20 mouse cellular contexts compared by ENCODE assay signal in the genomic region with DNA sequence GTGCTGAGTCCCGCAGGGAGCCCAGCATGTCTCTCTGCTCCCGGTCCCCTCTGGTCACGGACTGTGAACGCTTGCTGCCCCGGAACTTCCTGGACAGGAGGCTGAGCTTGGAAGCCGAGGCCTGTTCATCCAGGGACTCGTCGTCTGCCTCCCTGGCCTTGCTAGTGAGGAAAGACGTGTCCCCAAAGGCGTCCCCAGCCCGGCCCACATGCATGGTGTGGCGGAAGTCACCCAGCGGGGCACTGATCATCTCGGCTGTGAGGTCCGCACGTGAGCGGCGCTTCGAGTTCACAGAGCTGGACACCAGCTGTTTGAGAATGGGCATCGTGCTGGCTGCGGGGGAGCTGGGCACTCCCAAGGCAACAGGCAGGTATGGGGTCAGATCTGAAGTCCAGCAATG. TPM values are rescaled to one million over a fixed set of nuclear protein-coding genes. Genes with fewer than 3 reads are reported as not detected.
DNase-seq lines count a peak whose midpoint lies in the region; ATAC-seq and TF ChIP-seq lines count a peak whose summit lies in the region.
"Had no signal": no experiment of that assay in that cellular context is flagged by ENCODE, and none has a peak within 500 bp of the region (broad histone marks: within the 10 kb centered on the region; RNA-seq: fewer than 3 reads in every experiment).

No protein-coding gene starts in this region.

- peak overlapping the region; percentile 49; the same call in 1 of the 2 replicates for H3K27ac ChIP-seq in forebrain, embryonic 10.5 days
- no peak overlapping the region for H3K27ac ChIP-seq in forebrain, embryonic 12.5 days
- peak overlapping the region; percentile 84 for H3K27ac ChIP-seq in kidney, embryonic 15.5 days
- no peak overlapping the region for H3K27ac ChIP-seq in thymus, adult 2 months (ENCODE audit: control insufficient read depth, insufficient read depth, low read length)
- H3K27ac ChIP-seq: heart, embryonic 13.5 days; macrophage; midbrain, embryonic 12.5 days had no signal

- TF ChIP-seq CTCF in thymus, adult 2 months (IDR thresholded peaks at IDR 0.05; ENCODE audit: borderline replicate concordance, control insufficient read depth, extremely low read depth, insufficient read depth, low read length, poor library complexity): no peak

- no peaks in the 10 kb centered on the region for H3K79me2 ChIP-seq in myocyte (ENCODE audit: control insufficient read depth, insufficient read depth)

- no peak for TF ChIP-seq POLR2A in myocyte (IDR thresholded peaks at IDR 0.05; ENCODE audit: insufficient read length, low read depth)
- TF ChIP-seq POLR2A in thymus, adult 2 months (IDR thresholded peaks at IDR 0.05; ENCODE audit: control insufficient read depth, extremely low read depth, insufficient read depth, low read length, poor library complexity): no peak

- DNase-seq in forebrain, embryonic 10.5 days (ENCODE audit: extremely low spot score, low spot score): no peak
- DNase-seq in kidney, adult 11 months: no peak
- peak; percentile 26 for DNase-seq in Muller cell, postnatal 12 days (ENCODE audit: inconsistent ontology term)
- DNase-seq in right cerebral cortex, postnatal 14 days: no peak
- DNase-seq in thymus, adult 2 months: no peak
- DNase-seq: cerebellum, adult 18-20 months; gastrocnemius, postnatal 36 days; heart, postnatal 4 days; layer of hippocampus, adult 9-11 months; liver; lung, embryonic 14.5 days; thymus, postnatal 4 days had no signal

- no peak overlapping the region for H3K4me2 ChIP-seq in forebrain, embryonic 12.5 days
- no peak overlapping the region for H3K4me2 ChIP-seq in kidney, embryonic 15.5 days
- peak overlapping the region; percentile 51 for H3K4me2 ChIP-seq in myocyte (ENCODE audit: low read depth)
- H3K4me2 ChIP-seq: heart, embryonic 13.5 days; lung, embryonic 14.5 days; midbrain, embryonic 12.5 days had no signal

- H3K4me1 ChIP-seq in forebrain, embryonic 10.5 days: peaks cover 87% of the 10 kb centered on the region
- H3K4me1 ChIP-seq in forebrain, embryonic 12.5 days: peaks cover 24% of the 10 kb centered on the region
- peaks cover 92% of the 10 kb centered on the region for H3K4me1 ChIP-seq in kidney, embryonic 15.5 days
- peaks cover 8% of the 10 kb centered on the region; the same call in 1 of the 2 replicates for H3K4me1 ChIP-seq in thymus, adult 2 months (replicated peaks; ENCODE audit: control insufficient read depth, insufficient read depth, low read length)

- H3K36me3 ChIP-seq in forebrain, embryonic 10.5 days (replicated peaks): peaks cover 96% of the 10 kb centered on the region
- H3K36me3 ChIP-seq in forebrain, embryonic 12.5 days (replicated peaks): peaks cover 53% of the 10 kb centered on the region
- peaks cover 48% of the 10 kb centered on the region for H3K36me3 ChIP-seq in kidney, embryonic 15.5 days
- H3K36me3 ChIP-seq in myocyte (ENCODE audit: control insufficient read depth, insufficient read depth): no peaks in the 10 kb centered on the region
- H3K36me3 ChIP-seq in thymus, adult 2 months (ENCODE audit: control insufficient read depth, insufficient read depth, low read length): peaks cover 5% of the 10 kb centered on the region; the same call in 1 of the 2 replicates

- H3K9me3 ChIP-seq in forebrain, embryonic 10.5 days: no peaks in the 10 kb centered on the region
- H3K9me3 ChIP-seq in forebrain, embryonic 12.5 days: no peaks in the 10 kb centered on the region
- H3K9me3 ChIP-seq in kidney, embryonic 15.5 days (replicated peaks): no peaks in the 10 kb centered on the region
- H3K9me3 ChIP-seq: heart, embryonic 13.5 days; midbrain, embryonic 12.5 days had no signal

- H3ac ChIP-seq in myocyte (ENCODE audit: control insufficient read depth, insufficient read length): no peak overlapping the region

- H3K4me3 ChIP-seq in forebrain, embryonic 10.5 days: no peak overlapping the region
- no peak overlapping the region for H3K4me3 ChIP-seq in forebrain, embryonic 12.5 days (replicated peaks)
- no peak overlapping the region for H3K4me3 ChIP-seq in kidney, embryonic 15.5 days (replicated peaks)
- no peak overlapping the region for H3K4me3 ChIP-seq in myocyte
- no peak overlapping the region for H3K4me3 ChIP-seq in thymus, adult 2 months (ENCODE audit: control insufficient read depth, insufficient read depth, low read length)
- H3K4me3 ChIP-seq: heart, embryonic 13.5 days; midbrain, embryonic 12.5 days had no signal

- WGBS in forebrain, embryonic 10.5 days: 88% methylated on average over 21 of the region's 21 CpGs
- 89% methylated on average over 21 of the region's 21 CpGs for WGBS in forebrain, embryonic 12.5 days
- 60% methylated on average over 21 of the region's 21 CpGs for WGBS in kidney, embryonic 15.5 days
- 96% methylated on average over 21 of the region's 21 CpGs for WGBS in thymus, adult 2 months

- no peaks in the 10 kb centered on the region for H3K27me3 ChIP-seq in forebrain, embryonic 10.5 days (ENCODE audit: poor library complexity, severe bottlenecking)
- H3K27me3 ChIP-seq in forebrain, embryonic 12.5 days: no peaks in the 10 kb centered on the region
- no peaks in the 10 kb centered on the region for H3K27me3 ChIP-seq in kidney, embryonic 15.5 days
- H3K27me3 ChIP-seq in myocyte (ENCODE audit: control insufficient read depth, insufficient read depth, insufficient read length): no peaks in the 10 kb centered on the region
- H3K27me3 ChIP-seq in thymus, adult 2 months (ENCODE audit: control insufficient read depth, insufficient read depth, low read length): no peaks in the 10 kb centered on the region
- H3K27me3 ChIP-seq: CH12.LX; heart, embryonic 13.5 days; midbrain, embryonic 12.5 days had no signal

- ATAC-seq in forebrain, embryonic 12.5 days (ENCODE audit: low FRiP score): no peak
- ATAC-seq in kidney, embryonic 15.5 days (replicated peaks; ENCODE audit: low FRiP score): no peak

- no peak overlapping the region for H3K9ac ChIP-seq in forebrain, embryonic 12.5 days
- no peak overlapping the region for H3K9ac ChIP-seq in kidney, embryonic 15.5 days
- H3K9ac ChIP-seq: heart, embryonic 13.5 days; lung, embryonic 14.5 days; midbrain, embryonic 12.5 days had no signal

TF ChIP-seq in myocyte, 11 proteins besides CTCF, POLR2A, EP300 and RAD21:
- TF ChIP-seq REST (IDR thresholded peaks at IDR 0.05; ENCODE audit: insufficient read depth, insufficient read length): no peak
- TF ChIP-seq TCF3 (IDR thresholded peaks at IDR 0.05; ENCODE audit: insufficient read length, low read depth): no peak
- TF ChIP-seq MAX (IDR thresholded peaks at IDR 0.05; ENCODE audit: low read depth): no peak
- no peak for TF ChIP-seq MYOG (IDR thresholded peaks at IDR 0.05; ENCODE audit: control insufficient read depth in 1 of 3, insufficient read depth in 1 of 3, insufficient read length in 2 of 3, low read depth in 2 of 3)
- no peak for TF ChIP-seq SRF (IDR thresholded peaks at IDR 0.05; ENCODE audit: control insufficient read depth, insufficient read length, low read depth)
- no peak for TF ChIP-seq TCF12 (IDR thresholded peaks at IDR 0.05; ENCODE audit: insufficient read depth, poor library complexity, severe bottlenecking)
- TF ChIP-seq CEBPB (IDR thresholded peaks at IDR 0.05; ENCODE audit: insufficient read depth, poor library complexity, severe bottlenecking): no peak
- no peak for TF ChIP-seq E2F4 (IDR thresholded peaks at IDR 0.05; ENCODE audit: insufficient read depth)

RNA-seq across cellular contexts. Expression of gene Cpsf4l, which starts 19.4 kb away (rescaled TPM):
- 0.28 and 0.40 TPM in 2 replicates for polyA plus RNA-seq in forebrain, embryonic 10.5 days (2016; fragmentation: Nextera tagmentation; extraction: Ambion mirVana)
- polyA plus RNA-seq in forebrain, embryonic 12.5 days (2016; fragmentation: Nextera tagmentation; extraction: Ambion mirVana): 0.32 and 0.69 TPM in 2 replicates
- polyA plus RNA-seq in kidney, embryonic 15.5 days (2015; fragmentation: Nextera tagmentation; extraction: Ambion mirVana): 0.74 and 1.2 TPM in 2 replicates
- 0.06 TPM for polyA plus RNA-seq in myocyte (2012; fragmentation: generic; extraction: Trizol)
- polyA plus RNA-seq in thymus, adult 2 months (2012; rRNA removed): 0.84 and 1.4 TPM in 2 replicates
- polyA plus RNA-seq: macrophage; small intestine, adult 2 months had no signal

RNA-seq across cellular contexts. Expression of gene Cdc42ep4, which starts 22.4 kb away (rescaled TPM):
- polyA plus RNA-seq in forebrain, embryonic 10.5 days (2016; fragmentation: Nextera tagmentation; extraction: Ambion mirVana): 107 TPM in 2 replicates
- 109 and 113 TPM in 2 replicates for polyA plus RNA-seq in forebrain, embryonic 12.5 days (2016; fragmentation: Nextera tagmentation; extraction: Ambion mirVana)
- 63.7 and 66.7 TPM in 2 replicates for polyA plus RNA-seq in kidney, embryonic 15.5 days (2015; fragmentation: Nextera tagmentation; extraction: Ambion mirVana)
- 13.3 TPM for polyA plus RNA-seq in myocyte (2012; fragmentation: generic; extraction: Trizol)
- polyA plus RNA-seq in thymus, adult 2 months (2012; rRNA removed): 28.7 and 32.8 TPM in 2 replicates

RNA-seq across cellular contexts. Expression of gene D11Wsu47e, which starts 45.0 kb away (rescaled TPM):
- 23.8 and 26.1 TPM in 2 replicates for polyA plus RNA-seq in forebrain, embryonic 10.5 days (2016; fragmentation: Nextera tagmentation; extraction: Ambion mirVana)
- 24.5 and 25.7 TPM in 2 replicates for polyA plus RNA-seq in forebrain, embryonic 12.5 days (2016; fragmentation: Nextera tagmentation; extraction: Ambion mirVana)
- 21.3 and 22.0 TPM in 2 replicates for polyA plus RNA-seq in kidney, embryonic 15.5 days (2015; fragmentation: Nextera tagmentation; extraction: Ambion mirVana)
- 10.6 TPM for polyA plus RNA-seq in myocyte (2012; fragmentation: generic; extraction: Trizol)
- polyA plus RNA-seq in thymus, adult 2 months (2012; rRNA removed): 13.6 TPM in 2 replicates

RNA-seq across cellular contexts. Expression of gene Fam104a, which starts 45.3 kb away (rescaled TPM):
- polyA plus RNA-seq in forebrain, embryonic 10.5 days (2016; fragmentation: Nextera tagmentation; extraction: Ambion mirVana): 55.1 and 56.6 TPM in 2 replicates
- 53.2 and 56.7 TPM in 2 replicates for polyA plus RNA-seq in forebrain, embryonic 12.5 days (2016; fragmentation: Nextera tagmentation; extraction: Ambion mirVana)
- polyA plus RNA-seq in kidney, embryonic 15.5 days (2015; fragmentation: Nextera tagmentation; extraction: Ambion mirVana): 44.4 and 45.3 TPM in 2 replicates
- polyA plus RNA-seq in myocyte (2012; fragmentation: generic; extraction: Trizol): 45.8 TPM
- 44.7 and 51.6 TPM in 2 replicates for polyA plus RNA-seq in thymus, adult 2 months (2012; rRNA removed)

Comparison
In these comparisons a context has a peak if more than half of its experiments do, and no peak if none do; other contexts are left out.
1. H3K27ac ChIP-seq: peak in forebrain, embryonic 10.5 days (single experiment) and kidney, embryonic 15.5 days (single experiment); none in forebrain, embryonic 12.5 days (single experiment) and thymus, adult 2 months (single experiment).